Mouse (Mus musculus) small intestine, adult 2 months (tissue): ENCODE measurements around the gene Zfp637.

ENCODE experiments used
- CTCF ChIP-seq: fragments of 200-500 bp; IDR thresholded peaks from 2 replicates; pipeline ENCODE4 v1.5.1; 2012; ENCODE audit warnings: low read depth, mild to moderate bottlenecking, control low read depth, inconsistent platforms, low read length, moderate library complexity, mixed read lengths; ENCODE audit not compliant: insufficient replicate concordance, insufficient read length; ENCODE audit errors: extremely low read depth
- POLR2A ChIP-seq: fragments of 200-500 bp; IDR thresholded peaks from 2 replicates; pipeline ENCODE4 v1.6.1; 2012; ENCODE audit warnings: low read depth, mild to moderate bottlenecking, control low read depth, inconsistent platforms, low read length, moderate library complexity

DNA sequence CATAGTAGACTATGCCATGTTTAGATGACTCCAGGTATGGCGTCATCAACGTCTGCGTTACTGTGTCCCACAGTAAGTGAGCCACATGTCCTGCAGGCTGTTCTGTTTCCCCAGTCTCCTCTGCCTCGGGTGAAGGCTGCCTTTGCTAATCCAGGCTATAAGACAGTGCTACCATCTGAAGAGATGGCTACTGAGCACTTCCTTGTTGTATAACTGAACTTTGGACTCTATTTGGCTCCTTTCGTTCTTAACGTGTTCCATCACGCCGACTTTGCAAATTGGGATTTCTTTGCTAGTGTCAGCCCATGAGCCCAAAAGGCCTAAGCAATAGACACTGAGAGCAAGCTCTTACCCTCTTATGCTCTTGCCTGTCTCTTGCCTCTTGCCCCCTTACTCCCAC, 27.2 kb downstream of the Zfp637 start:
- TF ChIP-seq CTCF = no peak
- no peak for TF ChIP-seq POLR2A
